Comparison of ENCODE assay signal across 8 mouse cellular contexts in the genomic region with DNA sequence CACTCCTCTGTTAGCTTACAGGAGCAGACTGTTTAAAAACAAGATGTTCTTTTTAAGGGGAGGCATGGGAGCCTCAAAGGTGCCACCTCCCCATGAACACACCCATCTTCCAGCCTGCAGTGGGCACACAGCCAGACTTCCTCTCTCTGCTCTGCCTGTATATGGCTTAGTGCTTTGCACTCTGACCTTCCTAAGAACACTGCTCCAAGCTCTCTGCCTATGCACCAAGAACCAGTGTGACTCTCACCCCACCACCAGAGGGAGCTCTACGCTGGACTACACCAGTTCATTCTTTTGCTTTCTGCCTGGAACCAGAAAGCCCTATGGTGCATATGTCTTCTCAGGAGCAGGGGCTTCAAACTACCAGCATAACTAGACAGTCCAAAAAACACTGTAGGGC.
DNase-seq lines count a peak whose midpoint lies in the region; ATAC-seq and TF ChIP-seq lines count a peak whose summit lies in the region.
"Had no signal": no experiment of that assay in that cellular context is flagged by ENCODE, and none has a peak within 500 bp of the region (broad histone marks: within the 10 kb centered on the region; RNA-seq: fewer than 3 reads in every experiment).

No protein-coding gene starts in this region.

- no peak overlapping the region for H3K9ac ChIP-seq in hindbrain, postnatal 0 days (replicated peaks; ENCODE audit: low read length)
- no peak overlapping the region for H3K9ac ChIP-seq in hindbrain, embryonic 16.5 days (ENCODE audit: low read depth, low read length)
- H3K9ac ChIP-seq in ES-Bruce4 (ENCODE audit: low read depth, poor library complexity, severe bottlenecking), result no peak overlapping the region
- H3K9ac ChIP-seq: hindbrain, embryonic 13.5 days had no signal

- no peak for TF ChIP-seq EP300 in ES-Bruce4 (IDR thresholded peaks at IDR 0.05; ENCODE audit: insufficient read depth, low read depth, low read length)

- DNase-seq in hindbrain, postnatal 0 days (ENCODE audit: low spot score), result no peak
- DNase-seq in 3T3-L1 (ENCODE audit: low read depth, low spot score), result peak; percentile 19
- DNase-seq in kidney, postnatal 25 days, result peak; percentile 33 to 42
- no peak for DNase-seq in left cerebral cortex, postnatal 36 days (ENCODE audit: low spot score in 2 of 2)
- no peak for DNase-seq in spleen, adult 12 weeks (ENCODE audit: low spot score)

- peak; percentile 51 for TF ChIP-seq CTCF in hindbrain, postnatal 0 days (IDR thresholded peaks at IDR 0.05; ENCODE audit: low read depth)
- TF ChIP-seq CTCF in ES-Bruce4 (IDR thresholded peaks at IDR 0.05; ENCODE audit: low read depth, low read length), result peak; percentile 17

- H3K9me3 ChIP-seq in hindbrain, postnatal 0 days (ENCODE audit: low read length), result no peaks in the 10 kb centered on the region
- H3K9me3 ChIP-seq in hindbrain, embryonic 16.5 days (ENCODE audit: control insufficient read depth, low read length), result no peaks in the 10 kb centered on the region
- no peaks in the 10 kb centered on the region for H3K9me3 ChIP-seq in ES-Bruce4 (replicated peaks; ENCODE audit: control insufficient read depth, insufficient read depth, low read length, poor library complexity, severe bottlenecking)
- H3K9me3 ChIP-seq: hindbrain, embryonic 13.5 days had no signal

- 89% methylated on average over 1 of the region's 1 CpGs for WGBS in hindbrain, postnatal 0 days
- 88% methylated on average over 1 of the region's 1 CpGs for WGBS in hindbrain, embryonic 16.5 days

- H3K27ac ChIP-seq in hindbrain, postnatal 0 days, result no peak overlapping the region
- no peak overlapping the region for H3K27ac ChIP-seq in hindbrain, embryonic 16.5 days (ENCODE audit: low read depth, low read length)
- H3K27ac ChIP-seq in ES-Bruce4 (ENCODE audit: insufficient read depth, low read length), result no peak overlapping the region
- H3K27ac ChIP-seq: hindbrain, embryonic 13.5 days had no signal

- TF ChIP-seq POLR2A in ES-Bruce4 (IDR thresholded peaks at IDR 0.05; ENCODE audit: insufficient read depth, low read length), result no peak

- H3K27me3 ChIP-seq in hindbrain, postnatal 0 days (ENCODE audit: insufficient read depth, low read length), result no peaks in the 10 kb centered on the region
- no peaks in the 10 kb centered on the region for H3K27me3 ChIP-seq in hindbrain, embryonic 16.5 days (replicated peaks; ENCODE audit: control insufficient read depth, insufficient read depth, low read length)
- no peaks in the 10 kb centered on the region for H3K27me3 ChIP-seq in ES-Bruce4 (ENCODE audit: control insufficient read depth, insufficient read depth, low read length, poor library complexity, severe bottlenecking)
- H3K27me3 ChIP-seq: hindbrain, embryonic 13.5 days had no signal

- H3K4me1 ChIP-seq in hindbrain, postnatal 0 days (ENCODE audit: insufficient read depth, low read length), result no peaks in the 10 kb centered on the region; the same call in 1 of the 2 replicates
- 0 out of 2 replicates have a peak, but pooled peaks cover 2% of the 10 kb centered on the region for H3K4me1 ChIP-seq in hindbrain, embryonic 16.5 days (ENCODE audit: control insufficient read depth, insufficient read depth, low read depth, low read length)
- H3K4me1 ChIP-seq in ES-Bruce4 (ENCODE audit: control insufficient read depth, insufficient read depth, low read length), result no peaks in the 10 kb centered on the region

- H3K36me3 ChIP-seq in hindbrain, postnatal 0 days (ENCODE audit: insufficient read depth, low read length), result no peaks in the 10 kb centered on the region; the same call in 1 of the 2 replicates
- H3K36me3 ChIP-seq in hindbrain, embryonic 16.5 days (ENCODE audit: control insufficient read depth, insufficient read depth, low read length), result no peaks in the 10 kb centered on the region
- H3K36me3 ChIP-seq in ES-Bruce4 (ENCODE audit: control insufficient read depth, insufficient read depth, low read length, poor library complexity, severe bottlenecking), result no peaks in the 10 kb centered on the region

- no peak overlapping the region for H3K4me3 ChIP-seq in hindbrain, postnatal 0 days (ENCODE audit: low read length)
- no peak overlapping the region for H3K4me3 ChIP-seq in hindbrain, embryonic 16.5 days (ENCODE audit: low read length)
- no peak overlapping the region for H3K4me3 ChIP-seq in ES-Bruce4 (ENCODE audit: low read depth, low read length)
- H3K4me3 ChIP-seq: hindbrain, embryonic 13.5 days had no signal

- intact Hi-C loops in left cerebral cortex, postnatal 36 days (cut with DNase I), result no loop called here

- no peak for ATAC-seq in hindbrain, postnatal 0 days
- ATAC-seq in hindbrain, embryonic 16.5 days, result no peak

- H3K4me2 ChIP-seq in hindbrain, postnatal 0 days (ENCODE audit: low read depth, low read length), result no peak overlapping the region
- no peak overlapping the region for H3K4me2 ChIP-seq in hindbrain, embryonic 16.5 days (ENCODE audit: low read length)
- H3K4me2 ChIP-seq: hindbrain, embryonic 13.5 days had no signal

Comparison
In these comparisons a context has a peak if more than half of its experiments do, and no peak if none do; other contexts are left out.
1. DNase-seq: peak in 3T3-L1 (single experiment) and kidney, postnatal 25 days (2 of 2); none in hindbrain, postnatal 0 days (single experiment), left cerebral cortex, postnatal 36 days (0 of 2) and spleen, adult 12 weeks (single experiment).